Mouse (Mus musculus) forebrain, embryonic 13.5 days (tissue): ENCODE measurements at regions not wholly inside any gene's neighbourhood (a gene's known extent, or its start where the extent isn't known, plus 50 kb on each side); places are given as distances from the start of the nearest gene placed in this dataset.

ENCODE experiments used
- ATAC-seq: fragments of 200-750 bp; cut with Nextera tagmentation; 2 replicates; pipeline ENCODE4 v1.8.0; 2017
- H3K27ac ChIP-seq: fragments of 300-500 bp; sonication (generic); 2 replicates; pipeline ENCODE4 v1.5.1; 2015; ENCODE audit warnings: inconsistent platforms, mild to moderate bottlenecking, moderate library complexity
- H3K27me3 ChIP-seq: fragments of 300-500 bp; sonication (generic); 2 replicates; pipeline ENCODE4 v1.6.1; 2015; ENCODE audit warnings: mild to moderate bottlenecking, inconsistent platforms
- H3K36me3 ChIP-seq: fragments of 300-500 bp; sonication (generic); 2 replicates; pipeline ENCODE4 v1.6.1; 2015; ENCODE audit warnings: mild to moderate bottlenecking, inconsistent platforms; ENCODE audit not compliant: poor library complexity, severe bottlenecking
- H3K4me1 ChIP-seq: fragments of 300-500 bp; sonication (generic); 2 replicates; pipeline ENCODE4 v1.6.1; 2015; ENCODE audit warnings: inconsistent platforms
- H3K4me2 ChIP-seq: fragments of 300-500 bp; sonication (generic); 2 replicates; pipeline ENCODE4 v1.6.1; 2015; ENCODE audit warnings: inconsistent platforms, mild to moderate bottlenecking, moderate library complexity
- H3K4me3 ChIP-seq: fragments of 300-500 bp; sonication (generic); 2 replicates; pipeline ENCODE4 v1.5.1; 2015; ENCODE audit warnings: mild to moderate bottlenecking, inconsistent platforms
- H3K9ac ChIP-seq: fragments of 300-500 bp; sonication (generic); 2 replicates; pipeline ENCODE4 v1.6.1; 2015; ENCODE audit warnings: mild to moderate bottlenecking, inconsistent platforms
- H3K9me3 ChIP-seq: fragments of 300-500 bp; sonication (generic); replicated peaks from 2 replicates; pipeline ENCODE4 v1.6.1; 2016; ENCODE audit warnings: inconsistent platforms
- WGBS: fragments of 180-500 bp; shearing (Covaris S2); methylation state at CpG from one replicate; pipeline ENCODE4 v1.1.7; 2015; 5-methylcytosine and 5-hydroxymethylcytosine counted together

- H3K9me3 ChIP-seq: no peaks in the 10 kb centered on the region
- H3K27ac ChIP-seq: no peak overlapping the region
- no peaks in the 10 kb centered on the region for H3K36me3 ChIP-seq
- ATAC-seq: no peak
- 87% methylated on average over 4 of the region's 4 CpGs for WGBS
- no peak overlapping the region for H3K4me3 ChIP-seq
- H3K4me1 ChIP-seq: no peaks in the 10 kb centered on the region
- H3K4me2 ChIP-seq: no peak overlapping the region
- H3K9ac ChIP-seq: no peak overlapping the region
- no peaks in the 10 kb centered on the region for H3K27me3 ChIP-seq
Observed at GRCm38 (mm10) chr4:54106976-54107375, 281.1 kb downstream of the Tmem38b start.

GRCm38 (mm10) chr4:54116310-54116709 is 290.5 kb downstream of the Tmem38b start:
- peaks cover 13% of the 10 kb centered on the region for H3K4me1 ChIP-seq
- H3K4me3 ChIP-seq: no peak overlapping the region
- no peak overlapping the region for H3K9ac ChIP-seq
- H3K27me3 ChIP-seq: no peaks in the 10 kb centered on the region
- ATAC-seq: no peak
- no peak overlapping the region for H3K4me2 ChIP-seq
- WGBS: 77% methylated on average over 2 of the region's 2 CpGs
- H3K9me3 ChIP-seq: no peaks in the 10 kb centered on the region
- H3K27ac ChIP-seq: no peak overlapping the region
- H3K36me3 ChIP-seq: no peaks in the 10 kb centered on the region

- H3K4me1 ChIP-seq: peaks cover 13% of the 10 kb centered on the region
- WGBS: 48% methylated on average over 6 of the region's 6 CpGs
- no peaks in the 10 kb centered on the region for H3K27me3 ChIP-seq
- no peaks in the 10 kb centered on the region for H3K36me3 ChIP-seq
- H3K9ac ChIP-seq: no peak overlapping the region
- H3K4me3 ChIP-seq: no peak overlapping the region
- H3K4me2 ChIP-seq: no peak overlapping the region
- no peaks in the 10 kb centered on the region for H3K9me3 ChIP-seq
- no peak overlapping the region for H3K27ac ChIP-seq
- ATAC-seq: peak; percentile 71
Observed at GRCm38 (mm10) chr4:54118179-54118846, 292.5 kb downstream of the Tmem38b start.

- 37% methylated on average over 8 of the region's 8 CpGs for WGBS
- peaks cover 12% of the 10 kb centered on the region for H3K4me1 ChIP-seq
- H3K36me3 ChIP-seq: no peaks in the 10 kb centered on the region
- no peaks in the 10 kb centered on the region for H3K9me3 ChIP-seq
- H3K27ac ChIP-seq: no peak overlapping the region
- no peak overlapping the region for H3K4me3 ChIP-seq
- no peak overlapping the region for H3K4me2 ChIP-seq
- H3K27me3 ChIP-seq: no peaks in the 10 kb centered on the region
- no peak overlapping the region for H3K9ac ChIP-seq
- ATAC-seq: peak; percentile 91
Observed at GRCm38 (mm10) chr4:54128717-54129698, 303.2 kb downstream of the Tmem38b start.

- Histone ChIP-seq H3K4me3 (no peak overlapping the region), H3K27me3 (no peaks in the 10 kb centered on the region), H3K9ac (no peak overlapping the region), H3K36me3 (no peaks in the 10 kb centered on the region), H3K4me2 (no peak overlapping the region), H3K9me3 (no peaks in the 10 kb centered on the region), H3K4me1 (no peaks in the 10 kb centered on the region), H3K27ac (no peak overlapping the region)
- 92% methylated on average over 4 of the region's 4 CpGs for WGBS
- no peak for ATAC-seq
Observed at GRCm38 (mm10) chr4:54156146-54156545, 330.3 kb downstream of the Tmem38b start.

GRCm38 (mm10) chr4:54161337-54161993 is 335.6 kb downstream of the Tmem38b start:
- Histone ChIP-seq H3K36me3 (no peaks in the 10 kb centered on the region), H3K9me3 (no peaks in the 10 kb centered on the region), H3K27me3 (no peaks in the 10 kb centered on the region), H3K9ac (no peak overlapping the region), H3K4me2 (no peak overlapping the region), H3K4me1 (peaks cover 9% of the 10 kb centered on the region), H3K4me3 (no peak overlapping the region), H3K27ac (no peak overlapping the region)
- ATAC-seq: no peak
- 70% methylated on average over 9 of the region's 9 CpGs for WGBS

- Histone ChIP-seq H3K27me3 (no peaks in the 10 kb centered on the region), H3K4me3 (no peak overlapping the region), H3K4me2 (no peak overlapping the region), H3K9ac (no peak overlapping the region), H3K36me3 (no peaks in the 10 kb centered on the region), H3K27ac (no peak overlapping the region), H3K4me1 (peaks cover 9% of the 10 kb centered on the region), H3K9me3 (no peaks in the 10 kb centered on the region)
- 43% methylated on average over 8 of the region's 8 CpGs for WGBS
- ATAC-seq: peak; percentile 43; the same call in 1 of the 2 replicates
Observed at GRCm38 (mm10) chr4:54162308-54162707, 336.5 kb downstream of the Tmem38b start.

GRCm38 (mm10) chr4:54170202-54170931 is 344.5 kb downstream of the Tmem38b start:
- Histone ChIP-seq H3K36me3 (no peaks in the 10 kb centered on the region), H3K4me1 (no peaks in the 10 kb centered on the region), H3K4me3 (no peak overlapping the region), H3K27me3 (no peaks in the 10 kb centered on the region), H3K27ac (no peak overlapping the region), H3K4me2 (no peak overlapping the region), H3K9ac (no peak overlapping the region), H3K9me3 (no peaks in the 10 kb centered on the region)
- WGBS: 86% methylated on average over 13 of the region's 13 CpGs
- ATAC-seq: no peak

- H3K36me3 ChIP-seq: no peaks in the 10 kb centered on the region
- ATAC-seq: no peak
- 98% methylated on average over 1 of the region's 1 CpGs for WGBS
Observed at GRCm38 (mm10) chr4:54184213-54184612, 358.4 kb downstream of the Tmem38b start.

GRCm38 (mm10) chr4:54195734-54196133 is 369.9 kb downstream of the Tmem38b start:
- Histone ChIP-seq H3K36me3 (no peaks in the 10 kb centered on the region), H3K27ac (no peak overlapping the region), H3K9ac (no peak overlapping the region), H3K4me2 (no peak overlapping the region), H3K4me1 (no peaks in the 10 kb centered on the region), H3K9me3 (no peaks in the 10 kb centered on the region), H3K27me3 (no peaks in the 10 kb centered on the region), H3K4me3 (no peak overlapping the region)
- 96% methylated on average over 2 of the region's 2 CpGs for WGBS
- ATAC-seq: no peak

More at GRCm38 (mm10) chr4:54184213-54184612, 358.4 kb downstream of the Tmem38b start:
- Histone ChIP-seq H3K4me3 (no peak overlapping the region), H3K27me3 (no peaks in the 10 kb centered on the region), H3K9me3 (0 out of 2 replicates have a peak, but pooled peaks cover 3% of the 10 kb centered on the region), H3K9ac (no peak overlapping the region), H3K4me1 (no peaks in the 10 kb centered on the region), H3K4me2 (no peak overlapping the region), H3K27ac (no peak overlapping the region)

- H3K9me3 ChIP-seq: no peaks in the 10 kb centered on the region
- no peak overlapping the region for H3K9ac ChIP-seq
- no peak for ATAC-seq
Observed at GRCm38 (mm10) chr4:54202440-54202839, 376.6 kb downstream of the Tmem38b start.

More at GRCm38 (mm10) chr4:54202440-54202839, 376.6 kb downstream of the Tmem38b start:
- no peaks in the 10 kb centered on the region for H3K27me3 ChIP-seq
- no peak overlapping the region for H3K4me3 ChIP-seq
- whole genome bisulfite sequencing: 90% methylated on average over 4 of the region's 4 CpGs
- no peak overlapping the region for H3K27ac ChIP-seq
- no peaks in the 10 kb centered on the region for H3K4me1 ChIP-seq
- no peaks in the 10 kb centered on the region for H3K36me3 ChIP-seq
- H3K4me2 ChIP-seq: no peak overlapping the region
